Comparison of ENCODE assay signal across 9 mouse cellular contexts in the genomic region with DNA sequence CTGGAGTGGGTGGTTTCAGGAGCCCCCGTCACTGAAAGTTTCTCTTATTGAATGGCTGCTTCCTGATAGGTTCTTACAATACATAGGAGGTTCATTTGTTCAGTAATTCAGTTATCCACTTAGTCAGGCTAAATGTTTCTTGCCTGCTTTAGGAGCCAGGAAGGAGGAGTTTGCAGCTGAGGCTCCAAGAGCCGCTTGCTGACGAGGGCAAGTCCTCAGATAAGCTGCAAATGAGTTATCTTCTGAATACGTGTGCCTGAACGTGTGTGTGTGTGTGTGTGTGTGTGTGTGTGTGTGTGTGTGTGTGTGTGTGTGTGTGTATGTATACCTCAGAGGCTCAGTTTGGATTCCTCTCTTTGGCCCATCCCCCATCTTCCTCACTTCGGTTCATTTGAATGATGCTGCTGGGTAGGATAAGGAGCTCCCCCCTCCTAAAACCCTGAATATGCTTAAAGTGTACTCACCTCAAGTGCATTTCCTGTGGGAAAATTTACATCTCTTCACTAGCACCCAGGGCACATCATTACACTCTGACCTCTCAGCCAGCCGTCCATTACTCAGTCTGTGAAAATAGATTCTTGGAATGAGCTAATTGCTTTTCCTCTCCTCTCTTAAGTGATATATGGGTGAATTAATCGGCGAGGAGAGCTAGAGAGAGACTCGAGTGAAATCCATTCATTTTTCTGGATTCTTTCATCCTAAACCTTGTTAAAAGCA. TPM values are rescaled to one million over a fixed set of nuclear protein-coding genes. Genes with fewer than 3 reads are reported as not detected.
DNase-seq lines count a peak whose midpoint lies in the region; ATAC-seq and TF ChIP-seq lines count a peak whose summit lies in the region.
"Had no signal": no experiment of that assay in that cellular context is flagged by ENCODE, and none has a peak within 500 bp of the region (broad histone marks: within the 10 kb centered on the region; RNA-seq: fewer than 3 reads in every experiment).

No protein-coding gene starts in this region.

- no peak overlapping the region for H3K4me3 ChIP-seq in forebrain, embryonic 16.5 days (replicated peaks; ENCODE audit: low read length)
- no peak overlapping the region for H3K4me3 ChIP-seq in forebrain, embryonic 15.5 days
- no peak overlapping the region for H3K4me3 ChIP-seq in kidney, postnatal 0 days (replicated peaks; ENCODE audit: low read depth, low read length)
- H3K4me3 ChIP-seq in embryonic fibroblast, embryonic 13.5 days (ENCODE audit: insufficient read depth, low read length): no peak overlapping the region
- H3K4me3 ChIP-seq in neural tube, embryonic 12.5 days: no peak overlapping the region
- no peak overlapping the region for H3K4me3 ChIP-seq in limb, embryonic 10.5 days
- H3K4me3 ChIP-seq: megakaryocyte, embryonic 14.5 days had no signal

- no peak for TF ChIP-seq CTCF in kidney, postnatal 0 days (IDR thresholded peaks at IDR 0.05; ENCODE audit: low read depth)
- TF ChIP-seq CTCF in embryonic fibroblast, embryonic 13.5 days (IDR thresholded peaks at IDR 0.05; ENCODE audit: borderline replicate concordance, insufficient read depth, low read length): no peak

- H3K27me3 ChIP-seq in forebrain, embryonic 16.5 days (replicated peaks; ENCODE audit: control insufficient read depth, insufficient read depth, low read length): no peaks in the 10 kb centered on the region
- no peaks in the 10 kb centered on the region for H3K27me3 ChIP-seq in forebrain, embryonic 15.5 days
- no peaks in the 10 kb centered on the region for H3K27me3 ChIP-seq in kidney, postnatal 0 days (ENCODE audit: insufficient read depth, low read length)
- H3K27me3 ChIP-seq in neural tube, embryonic 12.5 days (replicated peaks): no peaks in the 10 kb centered on the region
- no peaks in the 10 kb centered on the region for H3K27me3 ChIP-seq in limb, embryonic 10.5 days (ENCODE audit: low read depth, poor library complexity, severe bottlenecking)

- no peak overlapping the region for H3K4me2 ChIP-seq in forebrain, embryonic 16.5 days (ENCODE audit: low read length)
- H3K4me2 ChIP-seq in forebrain, embryonic 15.5 days (replicated peaks): no peak overlapping the region
- no peak overlapping the region for H3K4me2 ChIP-seq in kidney, postnatal 0 days (ENCODE audit: low read length)
- H3K4me2 ChIP-seq in neural tube, embryonic 12.5 days (replicated peaks): no peak overlapping the region

- H3K27ac ChIP-seq in forebrain, embryonic 16.5 days (ENCODE audit: low read length): no peak overlapping the region
- no peak overlapping the region for H3K27ac ChIP-seq in forebrain, embryonic 15.5 days (replicated peaks)
- H3K27ac ChIP-seq in kidney, postnatal 0 days: no peak overlapping the region
- peak overlapping the region; percentile 83 for H3K27ac ChIP-seq in embryonic fibroblast, embryonic 13.5 days (ENCODE audit: insufficient read depth, low read length)
- H3K27ac ChIP-seq in neural tube, embryonic 12.5 days: no peak overlapping the region
- H3K27ac ChIP-seq in limb, embryonic 10.5 days: no peak overlapping the region

- H3K4me1 ChIP-seq in forebrain, embryonic 16.5 days (replicated peaks; ENCODE audit: control insufficient read depth, insufficient read depth, low read length): no peaks in the 10 kb centered on the region
- H3K4me1 ChIP-seq in forebrain, embryonic 15.5 days: no peaks in the 10 kb centered on the region
- peaks cover 15% of the 10 kb centered on the region; the same call in 1 of the 2 replicates for H3K4me1 ChIP-seq in kidney, postnatal 0 days (replicated peaks; ENCODE audit: insufficient read depth, low read length)
- H3K4me1 ChIP-seq in embryonic fibroblast, embryonic 13.5 days (ENCODE audit: control insufficient read depth, insufficient read depth, low read length): peaks cover 30% of the 10 kb centered on the region
- peaks cover 6% of the 10 kb centered on the region; the same call in 1 of the 2 replicates for H3K4me1 ChIP-seq in neural tube, embryonic 12.5 days
- peaks cover 40% of the 10 kb centered on the region for H3K4me1 ChIP-seq in limb, embryonic 10.5 days

- no peaks in the 10 kb centered on the region for H3K9me3 ChIP-seq in forebrain, embryonic 16.5 days (ENCODE audit: control insufficient read depth, low read length)
- H3K9me3 ChIP-seq in forebrain, embryonic 15.5 days: no peaks in the 10 kb centered on the region
- H3K9me3 ChIP-seq in kidney, postnatal 0 days (replicated peaks; ENCODE audit: low read length): no peaks in the 10 kb centered on the region
- H3K9me3 ChIP-seq in neural tube, embryonic 12.5 days: no peaks in the 10 kb centered on the region
- H3K9me3 ChIP-seq in limb, embryonic 10.5 days (replicated peaks): no peaks in the 10 kb centered on the region
- H3K9me3 ChIP-seq: megakaryocyte, embryonic 14.5 days had no signal

- no peak for TF ChIP-seq POLR2A in embryonic fibroblast, embryonic 13.5 days (IDR thresholded peaks at IDR 0.05; ENCODE audit: low read depth, low read length)

- peak; percentile 61 for DNase-seq in kidney, postnatal 0 days (ENCODE audit: low spot score)
- DNase-seq in kidney, adult 11 months: no peak
- DNase-seq in limb, embryonic 10.5 days (ENCODE audit: low spot score): no peak
- no peak for DNase-seq in layer of hippocampus, adult 9-11 months

- no peaks in the 10 kb centered on the region for H3K36me3 ChIP-seq in forebrain, embryonic 16.5 days (ENCODE audit: control insufficient read depth, insufficient read depth)
- H3K36me3 ChIP-seq in forebrain, embryonic 15.5 days: peaks cover 5% of the 10 kb centered on the region; the same call in 1 of the 2 replicates
- no peaks in the 10 kb centered on the region for H3K36me3 ChIP-seq in kidney, postnatal 0 days (ENCODE audit: insufficient read depth, low read length)
- H3K36me3 ChIP-seq in neural tube, embryonic 12.5 days: 0 out of 2 replicates have a peak, but pooled peaks cover 6% of the 10 kb centered on the region
- H3K36me3 ChIP-seq in limb, embryonic 10.5 days: peaks cover 21% of the 10 kb centered on the region

- no peak overlapping the region for H3K9ac ChIP-seq in forebrain, embryonic 16.5 days (replicated peaks; ENCODE audit: low read depth, low read length)
- H3K9ac ChIP-seq in forebrain, embryonic 15.5 days (replicated peaks): no peak overlapping the region
- no peak overlapping the region for H3K9ac ChIP-seq in kidney, postnatal 0 days (ENCODE audit: low read depth, low read length)
- no peak overlapping the region for H3K9ac ChIP-seq in neural tube, embryonic 12.5 days

- ATAC-seq in forebrain, embryonic 16.5 days: 0 out of 2 replicates have a peak, but pooled peaks have one; percentile 36
- no peak for ATAC-seq in forebrain, embryonic 15.5 days (replicated peaks)
- no peak for ATAC-seq in kidney, postnatal 0 days (replicated peaks; ENCODE audit: low FRiP score, low read depth)
- peak; percentile 50; the same call in 1 of the 2 replicates for ATAC-seq in neural tube, embryonic 12.5 days (ENCODE audit: low FRiP score, low read depth)

- 56% methylated on average over 10 of the region's 10 CpGs for WGBS in forebrain, embryonic 16.5 days
- WGBS in forebrain, embryonic 15.5 days: 48% methylated on average over 10 of the region's 10 CpGs
- 24% methylated on average over 10 of the region's 10 CpGs for WGBS in kidney, postnatal 0 days
- WGBS in neural tube, embryonic 12.5 days: 51% methylated on average over 10 of the region's 10 CpGs
- WGBS in limb, embryonic 10.5 days: 45% methylated on average over 10 of the region's 10 CpGs

RNA-seq across cellular contexts. Expression of a gene that starts 35.3 kb away (rescaled TPM):
- 9.7 and 10.8 TPM in 2 replicates for polyA plus RNA-seq in forebrain, embryonic 16.5 days (2015; fragmentation: Nextera tagmentation; extraction: Ambion mirVana)
- polyA plus RNA-seq in forebrain, embryonic 15.5 days (2015; fragmentation: Nextera tagmentation; extraction: Ambion mirVana): 8.5 and 9.0 TPM in 2 replicates
- 6.5 and 8.1 TPM in 2 replicates for polyA plus RNA-seq in kidney, postnatal 0 days (2015; fragmentation: Nextera tagmentation; extraction: Ambion mirVana)
- polyA plus RNA-seq in embryonic fibroblast, embryonic 13.5 days (2011; ENCODE audit: insufficient read length, low read depth, missing spikeins): 91.6 and 111 TPM in 2 replicates
- polyA plus RNA-seq in neural tube, embryonic 12.5 days (2016; fragmentation: Nextera tagmentation; extraction: Ambion mirVana): 21.1 and 25.2 TPM in 2 replicates
- 10.8 and 14.4 TPM in 2 replicates for polyA plus RNA-seq in limb, embryonic 10.5 days (2016; fragmentation: Nextera tagmentation; extraction: Ambion mirVana)

RNA-seq across cellular contexts. Expression of a gene that starts 39.0 kb away (rescaled TPM):
- 4.1 and 5.0 TPM in 2 replicates for polyA plus RNA-seq in forebrain, embryonic 16.5 days (2015; fragmentation: Nextera tagmentation; extraction: Ambion mirVana)
- polyA plus RNA-seq in forebrain, embryonic 15.5 days (2015; fragmentation: Nextera tagmentation; extraction: Ambion mirVana): 5.3 and 6.5 TPM in 2 replicates
- polyA plus RNA-seq in kidney, postnatal 0 days (2015; fragmentation: Nextera tagmentation; extraction: Ambion mirVana): 6.0 and 6.2 TPM in 2 replicates
- polyA plus RNA-seq in embryonic fibroblast, embryonic 13.5 days (2011; ENCODE audit: insufficient read length, low read depth, missing spikeins): 3.0 and 15.8 TPM in 2 replicates
- polyA plus RNA-seq in neural tube, embryonic 12.5 days (2016; fragmentation: Nextera tagmentation; extraction: Ambion mirVana): 3.9 and 4.8 TPM in 2 replicates
- polyA plus RNA-seq in limb, embryonic 10.5 days (2016; fragmentation: Nextera tagmentation; extraction: Ambion mirVana): 2.9 and 4.7 TPM in 2 replicates

Comparison
In these comparisons a context has a peak if more than half of its experiments do, and no peak if none do; other contexts are left out.
1. ATAC-seq: peak in forebrain, embryonic 16.5 days (single experiment) and neural tube, embryonic 12.5 days (single experiment); none in forebrain, embryonic 15.5 days (single experiment) and kidney, postnatal 0 days (single experiment).